Mouse (Mus musculus) liver, embryonic 15.5 days (tissue): ENCODE data around the gene Psma6. TPM values are rescaled to one million over a fixed set of nuclear protein-coding genes. Genes with fewer than 3 reads are reported as not detected.
"Not testable (repeated sequence)": the region's sequence is repeated elsewhere in the genome, so short reads cannot be mapped to it uniquely, and the experiment has no call there.

Experiments used
- ATAC-seq: fragments of 200-750 bp; cut with Nextera tagmentation; 2 replicates; pipeline ENCODE4 v1.8.0; 2017; ENCODE audit warnings: moderate number of reproducible peaks, mild to moderate bottlenecking, moderate library complexity; ENCODE audit not compliant: insufficient read depth
- H3K27ac ChIP-seq: fragments of 300-500 bp; sonication (generic); replicated peaks from 2 replicates; pipeline ENCODE4 v1.5.1; 2015; ENCODE audit warnings: mild to moderate bottlenecking, inconsistent platforms
- H3K27me3 ChIP-seq: fragments of 300-500 bp; sonication (generic); 2 replicates; pipeline ENCODE4 v1.6.1; 2015; ENCODE audit warnings: mild to moderate bottlenecking, inconsistent platforms
- H3K36me3 ChIP-seq: fragments of 300-500 bp; sonication (generic); replicated peaks from 2 replicates; pipeline ENCODE4 v1.6.1; 2015; ENCODE audit warnings: moderate library complexity, mild to moderate bottlenecking, inconsistent platforms
- H3K4me1 ChIP-seq: fragments of 300-500 bp; sonication (generic); replicated peaks from 2 replicates; pipeline ENCODE4 v1.6.1; 2015; ENCODE audit warnings: inconsistent platforms
- H3K4me2 ChIP-seq: fragments of 300-500 bp; sonication (generic); 2 replicates; pipeline ENCODE4 v1.6.1; 2015; ENCODE audit warnings: moderate library complexity, mild to moderate bottlenecking, inconsistent platforms
- H3K4me3 ChIP-seq: fragments of 300-500 bp; sonication (generic); replicated peaks from 2 replicates; pipeline ENCODE4 v1.5.1; 2015; ENCODE audit warnings: mild to moderate bottlenecking, inconsistent platforms
- H3K9ac ChIP-seq: fragments of 300-500 bp; sonication (generic); 2 replicates; pipeline ENCODE4 v1.6.1; 2015; ENCODE audit warnings: moderate library complexity, mild to moderate bottlenecking, inconsistent platforms
- H3K9me3 ChIP-seq: fragments of 300-500 bp; sonication (generic); replicated peaks from 2 replicates; pipeline ENCODE4 v1.6.1; 2016; ENCODE audit warnings: inconsistent platforms
- WGBS: fragments of 180-500 bp; shearing (Covaris S2); methylation state at CpG from one replicate; pipeline ENCODE4 v1.1.7; 2015; ENCODE audit warnings: mixed read lengths; ENCODE audit not compliant: insufficient replicate concordance; 5-methylcytosine and 5-hydroxymethylcytosine counted together
- polyA plus RNA-seq: library from polyadenylated mRNA; unstranded; fragments of >200 nt; fragmentation: Nextera tagmentation; extraction: Ambion mirVana; gene quantifications from 2 replicates; pipeline ENCODE4 v1.2.1, GENCODE M21; 2015

The Psma6 gene
- polyA plus RNA-seq, 1 experiment from 2014 or later, result 190 TPM

DNA sequence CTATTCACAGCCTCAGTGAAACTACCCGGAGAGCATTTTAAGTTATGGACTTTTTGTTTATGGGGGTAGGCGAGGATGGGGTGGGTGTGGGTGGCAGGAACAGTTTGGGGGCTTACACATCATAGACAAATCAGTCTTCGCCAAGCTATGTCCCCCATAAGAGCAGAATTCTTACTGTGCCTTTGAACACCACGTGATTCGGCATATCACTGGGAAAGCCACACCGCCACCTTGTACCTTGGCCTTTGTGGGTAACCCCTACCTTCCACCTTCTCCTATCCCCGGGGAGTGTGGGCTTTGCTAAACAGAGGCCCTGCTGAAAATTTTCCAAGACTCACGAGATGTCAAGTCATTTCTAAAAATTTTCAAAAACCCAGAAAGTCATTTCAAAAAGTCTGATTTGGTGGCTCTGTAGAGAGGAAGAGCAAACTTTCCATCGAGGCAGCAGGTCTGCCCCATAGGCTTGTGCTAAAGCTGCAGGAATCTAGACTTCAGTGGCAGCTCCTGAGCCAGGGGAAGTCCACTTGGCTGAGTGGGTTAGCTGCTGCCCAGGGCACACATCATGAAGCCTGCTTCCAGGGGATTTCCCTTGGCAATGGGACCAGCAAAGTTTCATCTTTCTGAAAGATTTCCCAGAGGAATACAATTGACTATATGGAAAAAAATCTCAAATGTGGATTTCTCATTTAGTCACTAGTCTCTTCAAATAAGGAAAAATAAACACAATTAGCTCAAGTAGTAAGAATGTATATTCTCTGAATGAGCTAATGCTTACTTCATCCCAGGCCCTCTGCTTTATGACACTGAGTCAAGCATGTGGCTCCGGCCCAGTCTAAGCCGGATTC lies 8.9 kb downstream of the Psma6 start:
- no peak for ATAC-seq
- Histone ChIP-seq H3K9ac (no peak overlapping the region), H3K4me3 (no peak overlapping the region), H3K27me3 (peaks cover 39% of the 10 kb centered on the region), H3K27ac (no peak overlapping the region), H3K36me3 (no peaks in the 10 kb centered on the region), H3K9me3 (no peaks in the 10 kb centered on the region), H3K4me2 (no peak overlapping the region), H3K4me1 (peaks cover 24% of the 10 kb centered on the region)
- 75% methylated on average over 11 of the region's 11 CpGs for WGBS

DNA sequence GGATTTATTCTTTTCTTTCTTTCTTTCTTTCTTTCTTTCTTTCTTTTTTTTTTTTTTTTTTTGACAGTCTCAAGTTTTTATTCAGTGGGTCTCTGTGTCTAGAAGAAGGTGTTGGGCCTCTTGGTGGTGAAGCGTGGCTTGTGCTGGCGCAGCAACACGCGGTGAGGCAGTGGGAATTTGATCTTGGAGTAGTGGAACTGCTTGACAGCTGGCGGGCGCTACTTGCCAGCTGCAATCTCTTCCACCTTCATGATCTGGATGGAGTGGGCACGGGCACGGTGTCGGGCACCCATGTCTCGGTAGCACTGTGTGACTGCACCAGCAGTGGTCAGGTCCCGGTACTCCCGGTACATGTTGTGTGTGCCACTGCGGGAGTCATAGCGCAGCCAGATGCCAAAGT lies 11.6 kb downstream of the Psma6 start:
- H3K9me3 ChIP-seq, H3K27ac ChIP-seq, H3K4me2 ChIP-seq, H3K4me3 ChIP-seq, ATAC-seq, H3K36me3 ChIP-seq, H3K9ac ChIP-seq: not testable (repeated sequence)
- WGBS, result 86% methylated on average over 14 of the region's 14 CpGs
- peaks cover 22% of the 10 kb centered on the region for H3K4me1 ChIP-seq
- H3K27me3 ChIP-seq, result peaks cover 26% of the 10 kb centered on the region; the same call in 1 of the 2 replicates

DNA sequence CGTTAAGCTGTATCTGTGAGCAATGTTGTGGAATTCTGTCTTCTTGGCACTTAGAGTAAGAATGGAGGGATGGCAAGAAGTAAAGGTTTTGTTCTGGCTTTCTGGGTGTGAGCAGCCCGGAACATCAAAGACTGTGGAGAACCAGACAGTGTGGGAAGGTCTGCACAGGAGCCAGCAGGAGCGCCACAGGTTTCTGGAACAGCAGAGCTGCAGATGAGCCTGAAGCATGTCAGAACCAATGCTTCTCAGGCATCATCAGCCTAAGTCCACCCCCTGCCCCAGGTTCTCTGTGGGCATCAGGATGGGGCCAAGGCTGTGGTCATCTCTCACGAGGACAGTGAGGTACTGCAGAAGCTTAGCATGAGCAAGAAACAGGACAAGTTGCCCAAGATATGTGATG lies 12.5 kb downstream of the Psma6 start:
- Histone ChIP-seq H3K27me3 (peaks cover 18% of the 10 kb centered on the region; the same call in 1 of the 2 replicates), H3K9ac (no peak overlapping the region), H3K4me1 (peaks cover 26% of the 10 kb centered on the region), H3K4me2 (no peak overlapping the region), H3K27ac (0 out of 2 replicates have a peak overlapping the region, but pooled peaks have one; percentile 10), H3K36me3 (no peaks in the 10 kb centered on the region), H3K9me3 (no peaks in the 10 kb centered on the region), H3K4me3 (no peak overlapping the region)
- ATAC-seq, result no peak
- 77% methylated on average over 4 of the region's 4 CpGs for WGBS

DNA sequence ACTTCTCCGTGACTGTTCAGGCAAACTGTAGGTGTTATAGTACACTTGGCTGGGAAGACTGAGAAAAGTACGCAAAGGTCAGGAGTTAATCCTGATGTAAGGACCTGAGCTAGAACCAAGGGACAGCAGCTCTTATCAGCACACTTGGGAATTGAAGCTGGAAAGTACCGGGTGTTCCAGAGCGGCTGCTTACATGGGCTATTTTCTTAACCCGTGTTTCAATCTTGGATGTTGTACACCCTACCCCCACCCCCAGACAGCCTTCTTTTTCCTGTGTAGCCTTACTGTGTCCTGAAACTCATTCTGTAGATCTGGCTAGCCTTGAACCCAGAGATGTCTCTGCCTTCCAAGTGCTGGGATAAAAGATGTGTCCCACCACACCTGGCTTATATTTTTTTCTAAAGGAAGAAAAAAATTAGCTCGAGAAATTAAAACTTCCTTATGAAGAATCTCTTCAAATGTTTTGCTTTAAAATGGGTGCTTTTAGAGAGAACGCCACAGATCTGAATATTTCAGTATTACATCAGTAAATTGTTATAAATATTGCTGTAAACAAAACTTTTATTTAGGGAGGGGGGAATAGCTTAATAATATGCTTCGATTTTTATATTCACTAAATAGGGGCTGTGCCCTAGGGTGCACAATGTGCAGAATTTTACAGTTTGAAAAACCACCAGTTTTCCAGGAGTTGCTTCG lies 13.7 kb downstream of the Psma6 start:
- Histone ChIP-seq H3K9me3 (no peaks in the 10 kb centered on the region), H3K4me3 (peak overlapping the region; percentile 91), H3K36me3 (no peaks in the 10 kb centered on the region), H3K4me2 (peak overlapping the region; percentile 70), H3K27me3 (peaks cover 7% of the 10 kb centered on the region; the same call in 1 of the 2 replicates), H3K9ac (peak overlapping the region; percentile 89), H3K4me1 (peaks cover 29% of the 10 kb centered on the region), H3K27ac (peak overlapping the region; percentile 86)
- no peak for ATAC-seq
- 51% methylated on average over 9 of the region's 9 CpGs for WGBS

DNA sequence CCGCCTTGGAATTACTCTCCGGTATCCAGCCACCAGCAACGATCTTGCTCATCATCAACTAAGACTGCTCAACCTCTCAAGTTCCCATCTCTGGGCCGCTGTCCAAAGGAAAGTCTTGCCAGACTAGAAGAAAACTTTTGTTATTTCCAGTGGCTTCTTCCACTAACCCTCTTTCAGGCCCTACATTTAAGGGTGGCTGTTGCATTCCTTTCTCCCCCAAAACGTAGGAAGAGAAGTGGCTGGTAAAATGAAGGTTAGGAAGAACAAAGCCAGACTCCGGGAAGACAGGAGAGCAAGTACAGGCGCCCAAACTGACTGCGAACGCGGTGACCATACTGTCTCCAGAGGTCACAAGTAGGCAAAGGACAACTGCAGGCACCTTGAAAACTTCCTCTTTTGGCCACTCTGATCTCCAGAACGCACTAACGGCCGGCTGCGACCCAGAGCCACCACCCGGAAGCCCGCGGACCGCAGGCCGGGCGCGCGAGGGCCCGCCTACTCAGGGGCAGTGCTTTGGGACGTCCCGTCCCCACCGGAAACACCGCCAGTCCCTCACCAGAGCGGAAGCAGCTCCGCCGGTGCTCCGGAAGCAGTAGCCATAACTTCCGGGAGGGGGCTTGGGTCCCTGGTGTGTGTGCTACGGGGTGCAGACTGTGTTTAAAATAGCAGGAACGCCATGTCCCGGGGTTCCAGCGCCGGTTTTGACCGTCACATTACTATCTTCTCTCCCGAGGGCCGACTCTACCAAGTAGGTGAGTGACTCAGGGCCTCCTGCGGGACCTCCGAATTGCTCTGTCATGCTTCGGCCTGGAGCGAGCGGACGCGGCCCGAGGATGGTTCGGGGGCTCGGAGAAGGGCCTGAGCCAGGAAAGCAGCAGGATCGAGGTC lies 14.5 kb downstream of the Psma6 start:
- peaks cover 29% of the 10 kb centered on the region for H3K4me1 ChIP-seq
- peak overlapping the region; percentile 70 for H3K4me2 ChIP-seq
- H3K27me3 ChIP-seq, result 0 out of 2 replicates have a peak, but pooled peaks cover 5% of the 10 kb centered on the region
- WGBS, result 1% methylated on average over 51 of the region's 51 CpGs
- H3K9me3 ChIP-seq, result no peaks in the 10 kb centered on the region
- H3K4me3 ChIP-seq, result peak overlapping the region; percentile 91
- peak overlapping the region; percentile 89 for H3K9ac ChIP-seq
- H3K36me3 ChIP-seq, result no peaks in the 10 kb centered on the region; the same call in 1 of the 2 replicates
- peak; percentile 99 for ATAC-seq
- H3K27ac ChIP-seq, result peak overlapping the region; percentile 86

DNA sequence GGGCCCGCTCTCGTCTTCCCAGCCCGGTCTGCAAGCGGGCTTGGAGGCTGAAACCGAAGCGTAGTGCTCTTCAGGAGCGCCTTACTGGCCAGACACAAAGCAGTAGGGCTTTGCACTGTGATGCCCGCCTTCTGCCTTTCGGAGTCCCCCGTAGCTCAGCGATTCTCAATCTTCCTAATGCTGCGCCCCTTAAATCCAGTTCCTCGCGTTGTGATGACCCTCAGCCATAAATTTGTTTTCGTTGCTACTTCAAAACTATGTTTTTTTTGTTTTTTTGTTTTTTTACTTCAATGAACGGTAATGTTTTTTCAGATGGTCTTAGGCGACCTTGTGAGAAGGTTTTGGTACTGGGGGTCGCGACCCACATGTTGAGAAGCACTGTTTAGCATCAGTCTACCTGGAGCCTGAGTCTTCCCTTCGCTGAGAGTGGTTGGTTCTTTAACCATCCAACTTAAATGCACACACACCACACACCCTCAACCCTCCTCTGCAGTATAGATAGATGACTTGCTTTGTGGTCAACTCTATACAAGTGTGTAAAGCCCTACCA lies 15.2 kb downstream of the Psma6 start:
- H3K4me3 ChIP-seq, result peak overlapping the region; percentile 91
- H3K4me1 ChIP-seq, result peaks cover 29% of the 10 kb centered on the region
- under 1% methylated on average over 20 of the region's 20 CpGs for WGBS
- ATAC-seq, result peak; percentile 41
- H3K9ac ChIP-seq, result peak overlapping the region; percentile 89
- H3K36me3 ChIP-seq, result peaks cover 1% of the 10 kb centered on the region; the same call in 1 of the 2 replicates
- H3K27ac ChIP-seq, result peak overlapping the region; percentile 86
- H3K9me3 ChIP-seq, result no peaks in the 10 kb centered on the region
- H3K27me3 ChIP-seq, result 0 out of 2 replicates have a peak, but pooled peaks cover 2% of the 10 kb centered on the region
- H3K4me2 ChIP-seq, result peak overlapping the region; percentile 70

DNA sequence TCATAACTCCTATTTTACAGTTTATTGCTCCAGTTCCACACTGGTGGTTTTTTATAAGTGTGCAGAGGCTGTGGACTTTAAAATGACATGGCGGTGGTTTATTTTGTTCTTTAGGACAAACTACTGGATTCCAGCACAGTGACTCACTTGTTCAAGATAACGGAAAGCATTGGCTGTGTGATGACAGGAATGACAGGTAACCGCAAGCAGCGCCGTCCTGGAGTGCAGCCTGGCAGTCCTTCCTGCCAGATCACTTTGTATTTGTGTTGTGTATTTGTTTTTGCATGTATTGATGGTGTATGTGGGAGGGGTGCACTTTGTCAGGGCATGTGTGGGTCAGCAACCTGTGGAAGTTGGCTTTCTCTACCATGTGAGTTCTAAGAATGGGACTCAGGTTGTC lies 23.9 kb downstream of the Psma6 start:
- 81% methylated on average over 5 of the region's 5 CpGs for WGBS

DNA sequence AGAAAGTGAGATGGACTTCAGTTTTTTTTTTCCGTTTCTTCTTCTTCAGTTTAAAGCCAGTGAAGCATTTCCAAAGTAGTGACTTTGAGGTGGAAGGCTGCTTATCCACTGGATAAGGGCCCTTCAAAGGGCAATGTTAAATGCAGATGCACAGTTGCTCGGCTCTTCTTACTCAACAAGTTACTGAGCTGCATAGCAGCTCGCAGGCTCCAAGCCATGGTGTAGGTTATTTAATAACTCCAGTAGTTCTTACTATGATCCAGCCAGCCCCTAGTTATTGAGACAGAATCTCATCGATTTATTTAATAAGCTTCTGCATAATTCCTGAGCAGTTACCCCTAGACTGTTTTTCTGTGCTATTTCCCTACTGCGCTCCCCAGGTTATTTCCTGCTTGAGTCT lies 31.2 kb downstream of the Psma6 start:
- 0 out of 2 replicates have a peak overlapping the region, but pooled peaks have one; percentile 8 for H3K27ac ChIP-seq
- no peaks in the 10 kb centered on the region for H3K27me3 ChIP-seq
- WGBS, result 82% methylated on average over 5 of the region's 5 CpGs
- H3K4me3 ChIP-seq, result no peak overlapping the region
- H3K9ac ChIP-seq, result no peak overlapping the region
- H3K9me3 ChIP-seq, result no peaks in the 10 kb centered on the region
- H3K4me2 ChIP-seq, result no peak overlapping the region
- 0 out of 2 replicates have a peak, but pooled peaks cover 6% of the 10 kb centered on the region for H3K4me1 ChIP-seq
- H3K36me3 ChIP-seq, result peaks cover 87% of the 10 kb centered on the region
- ATAC-seq, result no peak

More for the DNA sequence above, 23.9 kb downstream of the Psma6 start:
- Histone ChIP-seq H3K4me1 (no peaks in the 10 kb centered on the region), H3K36me3 (peaks cover 54% of the 10 kb centered on the region), H3K4me2 (no peak overlapping the region), H3K9me3 (no peaks in the 10 kb centered on the region), H3K27me3 (no peaks in the 10 kb centered on the region), H3K4me3 (no peak overlapping the region), H3K27ac (no peak overlapping the region), H3K9ac (no peak overlapping the region)
- no peak for ATAC-seq

DNA sequence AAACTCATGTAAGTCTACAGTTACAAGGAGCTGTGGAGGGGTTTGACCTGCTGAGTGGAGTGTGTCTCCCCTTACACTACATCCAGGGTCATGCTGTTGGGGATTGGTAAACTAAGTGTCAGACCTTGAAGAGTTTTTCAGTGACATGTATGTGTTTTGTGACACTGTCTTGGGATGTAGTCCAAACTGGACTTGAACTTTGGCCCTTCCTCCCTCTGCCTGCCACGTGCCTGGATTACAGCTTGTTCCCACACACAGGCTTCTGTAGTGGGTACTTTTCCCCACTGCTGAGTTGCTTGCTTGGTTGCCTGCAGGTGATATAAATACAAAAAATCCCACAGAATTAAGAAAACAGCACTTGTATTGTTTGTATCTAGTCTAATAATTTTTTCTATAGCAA lies 31.7 kb downstream of the Psma6 start:
- Histone ChIP-seq H3K27ac (0 out of 2 replicates have a peak overlapping the region, but pooled peaks have one; percentile 8), H3K4me2 (no peak overlapping the region), H3K27me3 (no peaks in the 10 kb centered on the region), H3K9ac (no peak overlapping the region), H3K4me1 (0 out of 2 replicates have a peak, but pooled peaks cover 6% of the 10 kb centered on the region), H3K4me3 (no peak overlapping the region), H3K36me3 (peaks cover 88% of the 10 kb centered on the region), H3K9me3 (no peaks in the 10 kb centered on the region)
- 66% methylated on average over 1 of the region's 1 CpGs for WGBS
- no peak for ATAC-seq

DNA sequence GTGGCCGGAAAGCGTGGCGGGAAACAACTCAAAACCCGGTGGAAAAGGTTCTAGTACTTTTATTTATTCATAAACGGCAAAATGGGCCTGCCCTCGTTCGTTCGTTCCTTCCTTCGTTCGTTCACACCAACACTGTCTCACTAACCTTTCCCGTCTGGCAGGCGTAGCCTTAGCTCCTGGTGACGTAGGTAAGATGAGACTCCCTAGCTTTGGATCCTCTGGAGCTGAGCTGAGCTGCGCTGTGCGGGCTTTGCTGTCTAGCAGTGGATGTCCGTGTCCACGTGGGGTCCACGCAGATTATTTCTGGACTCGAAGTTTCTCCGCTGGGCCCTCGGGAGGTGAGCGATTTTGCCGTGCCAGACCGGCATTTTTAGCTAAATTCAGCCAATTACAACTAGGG lies 36.2 kb downstream of the Psma6 start:
- H3K9ac ChIP-seq, result no peak overlapping the region
- H3K4me3 ChIP-seq, result no peak overlapping the region
- ATAC-seq, result no peak
- 90% methylated on average over 24 of the region's 24 CpGs for WGBS
- no peaks in the 10 kb centered on the region for H3K27me3 ChIP-seq
- H3K27ac ChIP-seq, result no peak overlapping the region
- no peak overlapping the region for H3K4me2 ChIP-seq
- peaks cover 51% of the 10 kb centered on the region for H3K36me3 ChIP-seq
- H3K4me1 ChIP-seq, result 0 out of 2 replicates have a peak, but pooled peaks cover 6% of the 10 kb centered on the region
- H3K9me3 ChIP-seq, result no peaks in the 10 kb centered on the region
